Mouse (Mus musculus) retina, embryonic 14.5 days (tissue): Measurements from ENCODE around the gene Fam71e1.

Source experiments
- DNase-seq: peaks from one replicate; pipeline ENCODE4 v3.0.0-alpha.2; 2015; ENCODE audit warnings: low spot score

Gene Fam71e1

DNA sequence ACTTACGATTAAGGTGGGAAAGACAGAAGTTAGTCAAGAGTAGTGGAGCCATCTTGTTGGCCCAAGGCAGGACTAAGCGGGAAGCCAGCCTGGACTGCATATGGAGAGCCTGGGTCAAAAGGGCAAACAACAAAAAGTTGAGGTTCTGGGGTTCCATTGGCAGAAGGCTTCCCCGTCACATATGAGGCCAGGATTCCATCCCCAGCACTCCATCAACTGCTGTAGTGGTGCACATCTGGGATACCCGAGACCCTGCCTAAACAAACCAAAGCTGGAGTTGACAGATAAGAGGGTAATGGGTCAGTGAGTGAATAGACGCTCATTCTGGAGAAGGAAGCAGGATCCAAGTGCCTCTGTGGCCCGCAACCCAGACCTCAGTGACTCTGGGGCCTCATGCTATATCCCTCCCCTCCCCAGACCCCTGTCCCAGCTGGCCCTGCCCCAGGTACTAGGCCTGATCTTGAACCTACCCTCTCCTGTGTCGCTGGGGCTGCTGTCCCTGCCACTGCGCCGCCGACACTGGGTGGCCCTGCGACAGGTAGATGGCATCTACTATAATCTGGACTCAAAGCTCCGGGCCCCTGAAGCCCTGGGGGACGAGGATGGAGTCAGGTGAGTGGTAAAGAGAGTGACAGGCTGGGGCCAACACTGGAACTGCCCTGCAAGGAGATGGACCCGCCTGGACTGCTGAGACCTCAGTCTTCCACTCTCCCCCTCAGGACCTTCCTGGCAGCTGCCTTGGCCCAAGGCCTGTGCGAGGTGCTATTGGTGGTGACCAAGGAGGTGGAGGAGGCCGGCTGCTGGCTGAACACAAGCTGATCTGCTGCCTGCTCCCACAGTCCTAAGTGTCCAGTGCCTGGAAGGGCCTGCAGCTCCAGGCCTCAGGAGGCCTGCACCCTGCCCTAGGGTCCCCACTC lies 25.4 kb upstream of the Fam71e1 start:
- DNase-seq, result no peak

DNA sequence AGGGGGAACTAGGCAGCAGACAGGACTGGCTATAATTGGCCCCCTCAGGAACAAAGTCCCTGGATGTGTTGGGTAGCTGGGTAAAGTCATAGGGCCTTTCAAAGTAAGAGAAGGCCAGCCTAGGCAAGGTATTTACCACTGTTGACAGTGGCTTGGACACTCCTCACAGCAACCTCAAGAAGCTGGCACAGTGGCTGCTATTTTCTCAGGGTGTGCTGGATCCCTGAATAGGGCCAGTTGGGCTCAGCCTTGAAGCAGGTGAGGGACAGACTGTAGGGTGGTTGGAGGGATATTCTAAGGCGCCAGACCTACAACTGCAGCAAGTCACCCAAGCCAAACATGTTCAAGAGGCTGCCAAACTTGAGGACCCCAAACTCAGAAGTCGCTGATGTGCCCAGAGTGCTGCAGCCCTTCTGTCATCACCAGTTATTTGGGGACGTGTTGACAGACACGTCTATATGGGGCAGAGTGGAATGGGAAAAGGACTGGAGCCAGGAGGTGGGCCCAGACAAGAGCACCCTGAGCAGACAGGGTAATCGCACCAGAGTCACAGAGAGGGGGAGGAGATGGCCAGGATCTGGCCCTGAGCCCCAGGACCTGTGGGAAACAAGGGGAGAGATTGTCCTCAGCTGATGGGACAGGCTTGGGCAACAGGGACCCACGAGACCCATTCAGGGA lies 24.4 kb upstream of the Fam71e1 start:
- DNase-seq, result no peak

DNA sequence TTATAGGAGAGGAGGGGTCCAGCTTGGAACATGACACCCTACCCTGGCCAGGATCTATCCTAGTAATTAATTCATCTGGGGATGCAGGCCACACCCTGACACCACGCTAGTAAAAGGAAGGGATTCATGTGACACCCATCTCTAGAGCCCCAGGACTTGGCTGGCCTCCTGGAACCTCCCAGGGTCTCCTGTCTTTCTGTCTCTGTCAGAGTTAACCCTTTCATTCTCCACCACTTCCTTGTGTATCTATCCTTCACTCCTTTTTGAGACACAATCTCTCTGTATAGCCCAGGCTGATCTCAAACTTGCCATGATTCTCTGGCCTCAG lies 23.9 kb upstream of the Fam71e1 start:
- no peak for DNase-seq

DNA sequence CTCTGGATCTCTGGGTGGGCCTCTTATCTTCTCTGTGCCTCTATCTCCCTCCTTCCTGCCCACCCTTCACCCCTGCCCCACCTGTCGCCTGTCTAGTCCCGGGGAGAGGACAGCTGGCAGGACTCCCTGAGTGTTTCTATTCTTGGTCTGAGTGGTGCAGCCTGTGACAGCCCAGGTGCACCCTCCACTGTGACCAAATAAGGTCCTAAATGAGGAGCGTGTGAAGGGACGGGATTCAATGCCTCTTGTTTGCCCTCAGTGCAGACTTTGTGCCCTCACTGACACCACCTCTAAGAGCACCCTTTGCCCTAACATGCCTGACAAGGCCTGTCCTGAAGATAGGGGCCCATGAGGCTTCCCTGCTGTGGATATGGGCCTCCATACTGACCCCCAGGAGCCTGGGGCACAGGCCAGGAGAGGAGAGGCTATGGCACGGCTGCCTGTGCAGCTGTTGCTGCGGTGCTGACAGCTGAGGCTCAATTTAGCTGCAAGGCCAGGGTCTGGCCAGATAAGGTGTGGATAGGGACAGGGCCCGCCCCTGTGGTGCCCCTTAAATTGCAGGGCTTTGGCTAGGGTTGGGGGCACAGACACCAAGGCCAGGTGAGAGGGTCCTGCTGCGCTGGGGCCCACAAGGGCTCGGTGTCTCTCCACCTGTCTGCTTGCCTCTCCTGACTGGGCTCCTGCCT lies 23.3 kb upstream of the Fam71e1 start:
- no peak for DNase-seq

DNA sequence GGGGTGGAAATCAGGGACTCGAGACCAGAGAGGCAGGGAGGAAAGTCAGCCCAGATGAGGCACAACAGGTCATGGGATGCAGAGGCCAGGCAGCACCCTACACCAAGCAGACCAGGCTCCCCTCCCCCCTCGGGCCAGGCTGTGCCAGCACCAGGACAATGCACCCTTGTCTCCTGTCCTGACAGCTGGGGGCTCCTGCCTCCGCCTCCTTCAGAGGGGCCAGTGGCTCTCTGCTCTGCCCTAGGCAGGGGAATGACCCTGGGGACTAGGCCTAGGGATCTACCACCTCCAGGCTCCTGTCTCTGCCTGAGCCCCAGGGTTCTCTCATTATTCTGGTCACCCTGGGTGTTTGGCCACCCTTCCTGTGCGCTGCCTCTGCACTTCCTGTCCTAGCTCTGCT lies 22.0 kb upstream of the Fam71e1 start:
- DNase-seq, result peak; percentile 66

DNA sequence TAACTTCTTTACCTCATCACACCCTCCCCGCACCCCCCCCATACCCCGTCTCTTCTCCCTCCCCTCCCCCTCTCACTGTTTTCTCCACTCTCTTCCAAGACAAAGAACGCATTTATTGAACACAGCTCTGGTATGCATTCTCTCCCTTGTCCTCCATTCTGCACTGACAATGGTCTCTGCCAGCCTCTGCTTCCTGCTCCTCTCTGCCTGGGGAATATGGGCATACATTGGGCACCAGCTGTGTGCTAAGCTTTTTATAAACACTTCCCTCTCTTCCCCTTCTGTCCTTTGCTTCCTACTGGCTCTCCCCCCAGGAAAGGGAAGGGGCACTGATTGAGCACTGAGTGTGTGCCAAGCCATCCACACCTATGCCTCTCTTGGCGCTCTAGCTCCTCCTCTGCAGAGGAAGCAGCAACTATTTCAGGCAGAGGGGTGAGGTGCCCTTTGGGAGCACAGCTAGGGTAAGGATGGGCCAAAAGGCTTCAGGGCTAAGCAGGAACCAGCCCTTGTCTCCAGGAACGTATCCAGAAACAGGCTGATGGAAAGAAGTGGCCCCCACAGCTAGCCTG lies 21.3 kb upstream of the Fam71e1 start:
- DNase-seq, result no peak

DNA sequence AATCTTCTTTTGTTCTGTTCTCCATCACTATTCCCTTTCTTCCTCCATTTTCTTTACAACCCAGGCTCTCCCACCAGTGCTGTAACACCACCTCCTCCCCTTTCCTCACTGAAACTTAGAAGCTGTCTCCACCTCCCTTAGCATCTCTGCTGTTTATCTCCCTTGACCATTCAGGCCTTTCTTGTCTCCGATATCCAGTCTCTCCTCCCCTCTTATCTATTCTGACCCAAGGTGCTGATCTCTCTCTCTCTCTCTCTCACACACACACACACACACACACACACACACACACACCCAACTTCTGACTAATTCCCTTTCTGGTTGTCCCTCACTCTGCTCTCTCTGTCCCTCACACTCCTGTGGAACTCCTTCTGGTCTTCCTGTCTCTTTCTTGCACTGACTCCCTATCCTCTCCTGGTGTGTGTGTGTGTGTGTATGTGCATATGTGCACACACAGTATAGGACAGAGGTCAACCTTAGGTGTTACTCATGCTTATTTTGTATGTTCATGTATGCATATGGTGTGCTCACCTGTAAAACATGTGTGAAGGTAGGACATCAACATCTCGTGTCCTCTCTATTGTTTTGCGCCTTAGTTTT lies 13.4 kb upstream of the Fam71e1 start:
- no peak for DNase-seq

DNA sequence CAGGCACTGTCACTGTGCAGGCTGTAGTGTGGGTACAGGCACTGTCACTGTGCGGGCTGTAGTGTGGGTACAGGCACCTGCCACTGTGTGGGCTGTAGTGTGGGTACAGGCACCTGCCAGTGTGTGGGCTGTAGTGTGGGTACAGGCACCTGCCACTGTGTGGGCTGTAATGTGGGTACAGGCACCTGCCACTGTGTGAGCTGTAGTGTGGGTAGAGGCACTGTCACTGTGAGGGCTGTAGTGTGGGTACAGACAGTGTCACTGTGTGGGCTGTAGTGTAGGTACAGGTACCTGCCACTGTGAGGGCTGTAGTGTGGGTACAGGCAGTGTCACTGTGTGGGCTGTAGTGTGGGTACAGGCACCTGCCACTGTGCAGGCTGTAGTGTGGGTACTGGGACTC lies 12.3 kb upstream of the Fam71e1 start:
- DNase-seq, result no peak

DNA sequence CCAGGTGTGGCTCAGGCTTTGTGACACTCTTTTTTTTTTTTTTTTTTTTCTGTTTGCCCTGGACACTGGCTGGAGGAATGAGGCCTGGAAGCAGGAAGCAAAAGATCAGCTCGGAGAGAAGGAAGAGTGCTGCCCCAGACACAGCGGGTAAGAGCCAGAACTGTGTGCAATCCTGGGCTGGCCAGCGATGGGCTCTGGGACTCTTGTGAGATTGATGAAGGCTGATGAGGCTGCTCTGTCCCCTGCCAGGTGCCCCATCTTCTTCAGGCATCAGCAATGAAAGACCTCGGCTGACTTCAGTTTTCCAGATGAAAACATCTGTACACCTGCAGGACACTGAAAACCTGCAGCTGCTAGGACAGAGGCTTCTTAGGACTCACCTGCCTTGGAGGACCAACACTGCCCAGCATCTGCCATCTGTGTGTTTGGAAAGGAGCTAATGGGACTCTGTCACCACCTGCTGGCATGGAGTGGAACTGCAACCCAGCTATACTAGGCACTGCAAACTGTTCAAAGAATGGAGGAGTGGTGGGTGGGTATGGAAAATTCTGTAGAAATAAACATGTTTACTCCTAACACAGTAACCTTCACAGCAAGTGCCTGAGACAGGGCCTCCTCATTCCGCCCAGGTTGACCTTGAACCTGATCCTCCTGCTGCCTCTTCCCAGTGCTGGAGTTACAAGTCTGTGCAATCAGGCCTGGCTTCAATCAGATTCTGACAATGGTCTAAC lies 11.4 kb upstream of the Fam71e1 start:
- DNase-seq, result peak; percentile 95

DNA sequence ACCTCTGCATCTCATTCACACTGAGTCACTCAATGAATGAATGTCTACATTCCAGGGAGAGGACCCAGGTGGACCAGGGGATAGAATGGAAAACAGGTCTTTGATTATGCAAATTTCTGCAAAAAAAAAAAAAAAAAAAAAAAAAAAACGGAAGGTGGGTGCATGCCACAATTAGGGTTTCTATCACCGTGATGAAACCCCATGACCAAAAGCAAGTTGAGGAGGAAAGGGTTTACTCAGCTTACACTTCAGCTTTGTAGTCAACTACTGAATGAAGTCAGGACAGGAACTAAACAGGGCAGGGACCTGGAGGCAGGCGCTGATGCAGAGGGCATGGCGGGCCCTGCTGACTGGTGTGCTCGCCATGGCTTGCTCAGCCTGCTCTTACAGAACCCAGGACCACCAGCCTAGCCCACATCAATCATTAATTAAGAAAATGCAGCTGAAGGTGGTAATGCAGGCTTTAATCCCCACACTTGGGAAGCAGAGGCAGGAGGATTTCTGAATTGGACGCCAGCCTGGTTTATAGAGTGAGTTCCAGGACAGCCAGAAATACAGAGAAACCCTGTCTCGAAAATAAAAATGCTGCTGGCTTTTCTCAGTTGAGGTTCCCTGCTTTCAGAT lies 10.7 kb upstream of the Fam71e1 start:
- DNase-seq, result no peak

DNA sequence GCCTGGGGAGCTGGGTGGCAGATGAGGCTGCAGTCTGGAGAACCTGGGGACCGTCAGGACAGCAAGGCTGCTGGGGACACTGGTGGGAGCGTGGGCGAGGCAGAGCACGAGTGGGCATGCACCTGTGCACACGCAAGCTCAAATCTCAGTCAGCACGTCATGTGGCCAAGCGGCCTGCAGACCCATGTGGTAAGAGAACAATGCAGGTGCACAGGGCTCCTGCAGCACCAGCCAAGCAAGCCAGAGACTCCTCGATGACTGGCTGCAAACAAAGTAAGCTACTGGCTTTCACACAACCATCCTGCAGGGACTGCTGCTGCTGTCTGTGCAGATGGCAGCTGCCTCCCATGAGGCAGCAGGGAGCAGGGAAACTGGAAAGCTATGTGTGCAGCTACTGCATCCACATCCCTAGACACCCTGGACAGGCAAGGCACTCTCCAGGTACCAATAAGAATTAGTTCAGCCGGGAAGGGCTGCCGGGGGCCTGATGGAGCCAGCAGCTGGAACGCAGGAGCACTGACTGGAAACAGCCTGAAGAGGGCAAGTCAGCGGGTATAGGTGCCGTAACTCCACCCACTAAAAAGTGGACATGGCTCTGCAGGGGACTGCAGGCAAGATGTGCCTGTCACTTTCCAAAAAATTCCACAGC lies 9.3 kb upstream of the Fam71e1 start:
- DNase-seq, result no peak

DNA sequence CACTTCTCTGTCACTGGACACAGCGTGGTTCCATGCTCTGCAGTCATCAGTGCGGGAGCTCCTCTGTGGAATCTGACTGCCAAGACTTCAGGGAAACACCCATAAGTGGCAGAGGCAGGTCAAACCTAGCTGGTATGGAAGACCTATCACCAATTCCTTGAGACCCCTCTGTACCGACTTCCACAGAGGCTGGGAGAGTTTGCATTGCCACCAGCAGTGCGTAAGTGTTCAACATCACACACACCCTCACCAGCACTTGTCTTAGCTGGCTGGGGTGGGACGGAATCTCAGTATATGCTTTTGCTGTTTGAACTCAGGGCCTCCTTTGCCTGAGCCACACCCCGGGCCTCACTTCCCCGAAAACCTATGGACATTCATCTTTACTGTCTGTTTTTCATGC lies 8.4 kb upstream of the Fam71e1 start:
- DNase-seq, result no peak

DNA sequence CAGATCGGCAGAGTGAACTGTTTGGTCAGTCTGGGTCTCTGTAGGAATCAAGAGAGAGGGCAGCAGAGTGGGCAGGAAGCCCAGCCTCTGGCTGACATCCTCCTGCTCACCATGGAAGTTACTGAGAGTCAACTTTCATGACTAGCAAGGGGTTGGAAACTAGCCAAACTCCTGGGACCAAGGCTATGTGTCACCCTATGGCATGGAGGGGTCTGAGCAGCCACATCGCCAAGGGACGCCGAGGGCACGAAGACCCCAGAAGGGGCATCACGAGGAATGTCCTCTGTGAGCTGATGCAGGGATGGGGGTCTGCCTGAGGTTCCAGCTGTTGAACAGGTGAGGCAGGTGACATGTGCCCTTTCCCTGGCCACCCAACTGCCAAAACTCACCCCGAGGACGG lies 7.8 kb upstream of the Fam71e1 start:
- no peak for DNase-seq

DNA sequence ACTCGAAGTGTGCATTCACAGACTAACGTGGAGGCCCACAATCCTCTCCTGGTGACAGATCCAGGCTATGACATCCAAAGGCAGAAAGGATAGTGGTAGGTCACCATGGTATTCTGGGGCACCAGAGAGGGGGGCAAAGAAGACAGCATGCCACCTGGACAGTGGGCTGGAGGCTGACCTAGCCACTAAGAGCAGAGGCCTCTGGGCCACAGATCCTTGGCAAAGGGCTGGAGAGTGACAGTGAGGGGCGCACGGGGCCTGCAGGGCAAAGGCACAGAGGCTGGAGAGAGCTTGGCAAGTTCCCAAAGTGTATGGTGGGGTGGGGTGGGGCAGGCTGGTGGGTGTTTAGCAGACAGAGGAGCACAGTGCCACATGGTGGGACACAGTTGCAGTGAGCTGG lies 6.1 kb upstream of the Fam71e1 start:
- no peak for DNase-seq

DNA sequence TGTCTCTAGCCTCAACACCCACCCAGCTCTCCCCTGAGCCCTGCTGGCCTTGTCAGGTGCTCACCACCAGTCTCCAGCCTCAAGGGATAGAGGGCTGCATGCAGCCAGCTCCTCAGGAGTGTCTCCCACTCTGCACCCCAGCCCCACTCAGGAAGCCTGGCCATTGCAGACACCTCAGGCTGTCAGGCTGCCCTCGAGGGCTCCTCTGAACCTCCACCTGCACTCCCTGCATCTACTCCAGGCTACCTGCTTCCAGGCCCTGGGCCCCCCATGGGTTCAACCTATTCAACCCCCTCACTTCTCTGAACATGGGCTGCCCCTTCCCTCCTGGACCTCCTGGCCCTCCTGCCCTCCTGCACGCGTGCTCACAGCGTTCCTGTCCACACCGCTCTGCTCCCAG lies 5.0 kb upstream of the Fam71e1 start:
- DNase-seq, result no peak

DNA sequence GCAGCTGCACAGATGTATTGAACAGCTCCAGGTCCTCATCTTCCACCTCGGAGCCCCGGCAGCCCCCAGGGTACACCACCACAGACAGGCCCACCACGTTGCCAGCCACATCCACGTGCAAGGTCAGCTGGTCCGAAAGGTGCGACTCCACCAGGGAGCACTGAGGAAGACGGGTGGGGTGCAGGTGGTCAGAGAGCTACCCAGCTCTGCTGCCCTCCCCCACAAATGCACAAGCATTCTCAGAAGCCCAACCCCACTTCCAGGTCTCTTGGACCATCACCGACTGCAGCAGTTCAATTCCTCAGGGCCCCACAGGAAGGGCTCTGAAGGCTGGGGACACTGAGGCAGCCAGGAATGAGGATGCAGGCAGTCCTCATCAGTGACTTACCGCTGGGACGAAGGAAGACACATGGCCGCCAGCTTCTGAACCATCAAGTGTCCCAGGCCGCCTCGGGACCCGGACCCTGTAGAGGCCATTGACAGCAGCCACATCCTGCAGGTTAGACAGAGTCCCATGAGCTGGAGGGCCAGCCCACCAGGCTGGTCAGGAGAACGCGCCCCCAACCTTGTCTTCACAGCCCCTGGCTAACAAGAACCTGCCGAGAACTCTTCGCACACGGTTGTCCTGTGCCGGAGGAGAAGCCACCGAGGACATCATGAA lies 4.1 kb upstream of the Fam71e1 start:
- DNase-seq, result no peak

DNA sequence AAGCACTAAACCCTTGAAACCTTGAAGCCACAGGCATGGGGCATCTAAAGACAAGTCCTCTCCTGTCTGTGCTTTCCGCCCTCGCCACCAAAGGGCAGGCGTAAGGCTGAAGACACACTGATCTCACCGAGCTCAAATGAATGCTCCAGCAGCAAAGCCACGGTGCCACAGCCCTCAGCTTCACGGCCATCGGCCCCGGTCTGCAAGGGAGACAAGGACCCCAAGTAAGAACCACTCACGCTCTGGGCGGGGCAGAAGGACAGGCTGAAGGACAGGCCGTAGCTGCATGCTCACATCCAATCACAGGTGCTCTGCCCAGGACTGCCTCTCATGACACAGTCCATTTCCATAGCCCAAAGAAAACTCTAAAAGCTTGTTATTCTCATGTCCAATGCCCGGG lies 1.7 kb upstream of the Fam71e1 start:
- DNase-seq, result no peak

DNA sequence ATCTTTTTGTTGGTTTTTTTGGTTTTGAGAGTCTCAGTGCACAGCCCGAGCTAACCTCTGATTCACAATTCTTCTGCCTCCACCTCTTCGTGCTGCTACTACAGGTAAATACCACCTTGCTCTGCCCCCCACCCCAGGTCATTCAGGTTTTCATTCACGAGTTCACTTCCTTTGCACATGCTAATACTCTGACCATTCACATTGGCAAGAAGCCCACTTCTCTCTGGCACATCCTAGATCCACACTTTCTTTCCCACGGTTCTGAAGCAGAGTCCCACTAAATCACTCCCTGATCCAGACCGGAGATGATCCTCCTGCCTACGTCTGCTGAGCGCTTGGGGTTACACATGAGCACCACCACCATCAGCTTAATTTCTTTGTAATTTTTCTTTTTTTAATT lies 1.3 kb upstream of the Fam71e1 start:
- no peak for DNase-seq

DNA sequence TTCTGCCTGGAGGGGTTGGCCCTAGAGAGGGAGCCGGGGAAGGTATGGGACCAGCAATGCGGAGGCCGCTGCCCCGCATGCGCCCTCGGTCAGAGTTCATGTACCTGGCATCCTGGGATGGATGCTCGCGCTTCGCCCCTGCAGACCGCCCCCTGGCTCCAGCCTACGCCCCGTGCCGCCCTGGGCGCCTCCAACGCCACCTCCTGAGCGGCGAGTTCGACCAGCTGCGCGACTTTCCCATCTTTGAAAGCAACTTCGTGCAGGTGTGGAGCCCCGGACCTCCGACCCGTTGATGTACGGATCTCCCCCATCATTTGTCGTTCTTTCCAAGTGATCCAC lies 359 bp downstream of the Fam71e1 start:
- DNase-seq, result no peak

DNA sequence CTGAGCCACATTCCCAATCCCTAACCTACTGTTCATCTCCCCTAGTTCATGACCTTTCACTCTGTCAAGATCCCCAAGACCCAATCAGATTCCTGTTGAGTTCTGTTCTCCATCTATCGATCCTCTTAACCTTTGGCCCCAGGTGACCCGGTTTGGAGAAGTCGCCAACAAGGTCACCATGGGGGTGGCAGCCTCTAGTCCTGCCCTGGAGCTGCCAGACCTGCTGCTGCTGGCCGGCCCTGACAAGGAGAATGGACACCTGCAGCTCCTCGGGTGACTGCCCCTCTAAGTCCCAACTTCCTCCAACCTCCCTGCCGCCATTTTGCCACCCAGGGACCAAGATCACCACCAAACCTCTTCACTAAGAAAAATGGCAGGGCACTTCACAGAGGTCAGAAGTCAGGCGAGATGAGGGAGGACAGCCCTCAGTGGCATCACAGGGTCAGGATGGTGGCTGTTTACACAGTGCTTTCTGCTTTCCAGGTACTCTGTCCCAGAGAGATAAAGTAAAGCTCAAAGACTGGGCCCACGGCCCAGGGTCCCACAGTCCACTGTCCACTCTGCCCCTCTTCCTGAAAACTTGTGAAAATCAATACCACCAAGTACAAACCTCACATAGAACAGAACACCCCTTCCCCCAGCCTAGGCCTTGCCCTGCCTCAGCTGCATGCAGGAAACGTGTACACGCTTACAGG lies 1.1 kb downstream of the Fam71e1 start:
- DNase-seq, result no peak
